Mouse (Mus musculus) CH12.LX (cell line): ENCODE results near the gene Slc25a12.

Source experiments
- CTCF ChIP-seq, 2 experiments: IDR thresholded peaks in 1 of 2; conservative IDR thresholded peaks in 1 of 2; 2 replicates each; pipeline ENCODE4 v1.5.1; 2011 to 2012; ENCODE audit warnings: low read depth in 2 of 2, low read length in 2 of 2, improper control_type of control experiment in 1 of 2, inconsistent platforms in 1 of 2, mild to moderate bottlenecking in 1 of 2, moderate library complexity in 1 of 2
- ELF1 ChIP-seq: IDR thresholded peaks from 2 replicates; pipeline ENCODE4 v1.6.1; 2014; ENCODE audit warnings: low read depth, mild to moderate bottlenecking, inconsistent platforms, low read length, improper control_type of control experiment
- MAX ChIP-seq: IDR thresholded peaks from 2 replicates; pipeline ENCODE4 v1.6.1; 2011; ENCODE audit warnings: low read length, improper control_type of control experiment
- POLR2A ChIP-seq: IDR thresholded peaks from 2 replicates; pipeline ENCODE4 v1.6.1; 2011; ENCODE audit warnings: low read depth, mild to moderate bottlenecking, improper control_type of control experiment, low read length
- ZNF384 ChIP-seq: IDR thresholded peaks from 2 replicates; pipeline ENCODE4 v1.6.1; 2012; ENCODE audit warnings: low read depth, low read length, improper control_type of control experiment, inconsistent platforms

DNA sequence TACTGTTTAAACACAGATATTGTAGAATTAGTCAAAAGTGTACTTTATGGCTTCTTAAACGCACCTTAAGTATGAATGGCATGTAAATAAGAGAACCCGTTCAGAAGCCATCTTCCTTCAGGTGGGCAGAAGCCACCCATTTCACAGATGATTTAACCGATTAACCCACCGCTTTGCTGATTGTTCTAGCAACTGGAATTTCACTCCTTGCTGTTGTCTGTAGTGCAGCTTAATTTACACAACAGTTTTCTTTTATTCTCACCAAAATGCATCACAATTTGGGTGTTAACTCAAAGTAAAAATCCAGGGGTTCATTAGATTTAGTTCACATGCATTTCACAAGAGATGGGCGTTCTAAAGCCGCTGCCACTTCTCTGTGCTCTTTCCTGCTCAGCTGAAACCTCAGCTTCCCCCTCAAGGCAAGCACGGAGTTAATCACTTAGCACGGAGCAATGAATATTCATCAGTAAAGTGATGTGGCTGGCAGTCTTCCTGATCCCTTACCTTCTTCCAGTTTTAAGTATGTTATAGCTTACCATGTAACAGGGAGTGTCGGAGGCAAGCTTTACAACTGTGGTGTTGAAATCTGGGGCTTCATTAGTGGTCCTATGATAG is 124.4 kb downstream of the Slc25a12 start:
- TF ChIP-seq ELF1 (no peak), MAX (no peak), POLR2A (no peak), CTCF (conservative IDR thresholded peaks at IDR 0.05 in 1 of 2, IDR thresholded peaks at IDR 0.05 in 1 of 2; ENCODE audit: low read depth in 2 of 2, low read length in 2 of 2) (no peak), ZNF384 (no peak)
